Mouse (Mus musculus) liver, embryonic 13.5 days (tissue): ENCODE results near the gene Gm45837. TPM values are rescaled to one million over a fixed set of nuclear protein-coding genes. Genes with fewer than 3 reads are reported as not detected.
A peak's percentile ranks its signal among the peaks of the same experiment; 100 is the strongest.

Experiments used
- ATAC-seq: fragments of 200-750 bp; cut with Nextera tagmentation; 2 replicates; pipeline ENCODE4 v1.8.0; 2017; ENCODE audit warnings: low read depth, mild to moderate bottlenecking, moderate number of reproducible peaks, moderate library complexity
- DNase-seq: peaks from one replicate; pipeline ENCODE4 v3.0.0; 2022
- H3K27ac ChIP-seq: fragments of 300-500 bp; sonication (generic); 2 replicates; pipeline ENCODE4 v1.5.1; 2015; ENCODE audit warnings: moderate library complexity, mild to moderate bottlenecking, inconsistent platforms
- H3K27me3 ChIP-seq: fragments of 300-500 bp; sonication (generic); 2 replicates; pipeline ENCODE4 v1.6.1; 2015; ENCODE audit warnings: mild to moderate bottlenecking, inconsistent platforms
- H3K36me3 ChIP-seq: fragments of 300-500 bp; sonication (generic); 2 replicates; pipeline ENCODE4 v1.6.1; 2015; ENCODE audit warnings: mild to moderate bottlenecking, inconsistent platforms
- H3K4me1 ChIP-seq: fragments of 300-500 bp; sonication (generic); replicated peaks from 2 replicates; pipeline ENCODE4 v1.6.1; 2015; ENCODE audit warnings: inconsistent platforms
- H3K4me2 ChIP-seq: fragments of 300-500 bp; sonication (generic); 2 replicates; pipeline ENCODE4 v1.6.1; 2015; ENCODE audit warnings: inconsistent platforms, mild to moderate bottlenecking, moderate library complexity
- H3K4me3 ChIP-seq: fragments of 300-500 bp; sonication (generic); replicated peaks from 2 replicates; pipeline ENCODE4 v1.5.1; 2015; ENCODE audit warnings: mild to moderate bottlenecking, inconsistent platforms
- H3K9ac ChIP-seq: fragments of 300-500 bp; sonication (generic); 2 replicates; pipeline ENCODE4 v1.6.1; 2015; ENCODE audit warnings: mild to moderate bottlenecking, inconsistent platforms
- H3K9me3 ChIP-seq: fragments of 300-500 bp; sonication (generic); replicated peaks from 2 replicates; pipeline ENCODE4 v1.6.1; 2016; ENCODE audit warnings: inconsistent platforms
- WGBS: fragments of 180-500 bp; shearing (Covaris S2); methylation state at CpG from one replicate; pipeline ENCODE4 v1.1.7; 2015; ENCODE audit not compliant: insufficient replicate concordance; 5-methylcytosine and 5-hydroxymethylcytosine counted together
- polyA plus RNA-seq: library from polyadenylated mRNA; unstranded; fragments of >200 nt; fragmentation: Nextera tagmentation; extraction: Ambion mirVana; gene quantifications from 2 replicates; pipeline ENCODE4 v1.2.1, GENCODE M21; 2015

Gene Gm45837
- polyA plus RNA-seq, 1 experiment from 2014 or later, result 3.1 TPM

- 82% methylated on average over 4 of the region's 4 CpGs for WGBS
- Histone ChIP-seq H3K4me3 (no peak overlapping the region), H3K4me2 (no peak overlapping the region), H3K36me3 (peaks cover 70% of the 10 kb centered on the region), H3K9me3 (no peaks in the 10 kb centered on the region), H3K27me3 (no peaks in the 10 kb centered on the region), H3K27ac (0 out of 2 replicates have a peak overlapping the region, but pooled peaks have one; percentile 9), H3K4me1 (peaks cover 29% of the 10 kb centered on the region), H3K9ac (no peak overlapping the region)
- DNase-seq, result no peak
- no peak for ATAC-seq
These were observed 18.7 kb upstream of the Gm45837 start for GRCm38 (mm10) chr7:101391909-101392479.

- Histone ChIP-seq H3K9me3 (no peaks in the 10 kb centered on the region), H3K4me3 (no peak overlapping the region), H3K36me3 (peaks cover 74% of the 10 kb centered on the region), H3K9ac (no peak overlapping the region), H3K4me2 (no peak overlapping the region), H3K4me1 (peaks cover 29% of the 10 kb centered on the region), H3K27me3 (no peaks in the 10 kb centered on the region), H3K27ac (peak overlapping the region; percentile 75)
- 51% methylated on average over 4 of the region's 4 CpGs for WGBS
- DNase-seq (no peak), ATAC-seq (no peak)
These were observed 17.7 kb upstream of the Gm45837 start for GRCm38 (mm10) chr7:101393015-101393414.

- H3K9ac ChIP-seq, result no peak overlapping the region
- no peaks in the 10 kb centered on the region for H3K27me3 ChIP-seq
- no peaks in the 10 kb centered on the region for H3K9me3 ChIP-seq
- peaks cover 75% of the 10 kb centered on the region for H3K36me3 ChIP-seq
- peak; percentile 49 for ATAC-seq
- 63% methylated on average over 8 of the region's 8 CpGs for WGBS
- DNase-seq, result no peak
- peaks cover 25% of the 10 kb centered on the region for H3K4me1 ChIP-seq
- H3K4me3 ChIP-seq, result peak overlapping the region; percentile 18
- no peak overlapping the region for H3K4me2 ChIP-seq
- H3K27ac ChIP-seq, result peak overlapping the region; percentile 75
These were observed 16.8 kb upstream of the Gm45837 start for GRCm38 (mm10) chr7:101393694-101394504.

- DNase-seq (no peak), ATAC-seq (no peak)
- peak overlapping the region; percentile 75 for H3K27ac ChIP-seq
- no peaks in the 10 kb centered on the region for H3K27me3 ChIP-seq
- peak overlapping the region; percentile 21; the same call in 1 of the 2 replicates for H3K4me2 ChIP-seq
- H3K9ac ChIP-seq, result no peak overlapping the region
- peaks cover 79% of the 10 kb centered on the region for H3K36me3 ChIP-seq
- H3K9me3 ChIP-seq, result no peaks in the 10 kb centered on the region
- peaks cover 19% of the 10 kb centered on the region for H3K4me1 ChIP-seq
- peak overlapping the region; percentile 18 for H3K4me3 ChIP-seq
- WGBS, result 76% methylated on average over 3 of the region's 3 CpGs
These were observed 16.1 kb upstream of the Gm45837 start for GRCm38 (mm10) chr7:101394569-101394968.

GRCm38 (mm10) chr7:101395471-101395870, 15.2 kb upstream of the Gm45837 start:
- DNase-seq, result no peak
- 69% methylated on average over 2 of the region's 2 CpGs for WGBS
- H3K27me3 ChIP-seq, result no peaks in the 10 kb centered on the region
- no peak overlapping the region for H3K9ac ChIP-seq
- 0 out of 2 replicates have a peak overlapping the region, but pooled peaks have one; percentile 18 for H3K4me3 ChIP-seq
- H3K9me3 ChIP-seq, result no peaks in the 10 kb centered on the region
- no peak overlapping the region for H3K27ac ChIP-seq
- peaks cover 79% of the 10 kb centered on the region for H3K36me3 ChIP-seq
- ATAC-seq, result no peak
- H3K4me2 ChIP-seq, result peak overlapping the region; percentile 21; the same call in 1 of the 2 replicates
- H3K4me1 ChIP-seq, result peaks cover 14% of the 10 kb centered on the region

GRCm38 (mm10) chr7:101397175-101397574, 13.5 kb upstream of the Gm45837 start:
- no peak overlapping the region for H3K9ac ChIP-seq
- H3K4me1 ChIP-seq, result 0 out of 2 replicates have a peak, but pooled peaks cover 3% of the 10 kb centered on the region
- DNase-seq, result no peak
- peaks cover 83% of the 10 kb centered on the region for H3K36me3 ChIP-seq
- 81% methylated on average over 4 of the region's 4 CpGs for WGBS
- no peak for ATAC-seq
- H3K27ac ChIP-seq, result no peak overlapping the region
- H3K27me3 ChIP-seq, result no peaks in the 10 kb centered on the region
- H3K9me3 ChIP-seq, result no peaks in the 10 kb centered on the region
- H3K4me3 ChIP-seq, result no peak overlapping the region
- H3K4me2 ChIP-seq, result no peak overlapping the region

- no peaks in the 10 kb centered on the region for H3K9me3 ChIP-seq
- DNase-seq (no peak), ATAC-seq (no peak)
- H3K4me3 ChIP-seq, result no peak overlapping the region
- no peaks in the 10 kb centered on the region for H3K4me1 ChIP-seq
- peaks cover 89% of the 10 kb centered on the region for H3K36me3 ChIP-seq
- H3K9ac ChIP-seq, result no peak overlapping the region
- no peak overlapping the region for H3K4me2 ChIP-seq
- WGBS, result 81% methylated on average over 7 of the region's 7 CpGs
- no peaks in the 10 kb centered on the region for H3K27me3 ChIP-seq
- H3K27ac ChIP-seq, result no peak overlapping the region
These were observed 9.2 kb upstream of the Gm45837 start for GRCm38 (mm10) chr7:101401510-101401909.

- Histone ChIP-seq H3K36me3 (peaks cover 87% of the 10 kb centered on the region), H3K9me3 (no peaks in the 10 kb centered on the region), H3K4me3 (no peak overlapping the region), H3K9ac (no peak overlapping the region), H3K27me3 (no peaks in the 10 kb centered on the region), H3K4me2 (no peak overlapping the region), H3K27ac (no peak overlapping the region), H3K4me1 (no peaks in the 10 kb centered on the region)
- ATAC-seq (no peak), DNase-seq (no peak)
- 79% methylated on average over 5 of the region's 5 CpGs for WGBS
These were observed 6.9 kb upstream of the Gm45837 start for GRCm38 (mm10) chr7:101403831-101404230.

- H3K9ac ChIP-seq, result no peak overlapping the region
- H3K4me1 ChIP-seq, result peaks cover 30% of the 10 kb centered on the region
- no peaks in the 10 kb centered on the region for H3K9me3 ChIP-seq
- H3K27ac ChIP-seq, result no peak overlapping the region
- peaks cover 27% of the 10 kb centered on the region for H3K36me3 ChIP-seq
- DNase-seq (peak; percentile 69), ATAC-seq (peak; percentile 24; the same call in 1 of the 2 replicates)
- no peak overlapping the region for H3K4me3 ChIP-seq
- no peak overlapping the region for H3K4me2 ChIP-seq
- peaks cover 11% of the 10 kb centered on the region for H3K27me3 ChIP-seq
These were observed 2.1 kb downstream of the Gm45837 start for GRCm38 (mm10) chr7:101412796-101413195.

- H3K27me3 ChIP-seq, result peaks cover 21% of the 10 kb centered on the region
- peaks cover 31% of the 10 kb centered on the region for H3K4me1 ChIP-seq
- H3K27ac ChIP-seq, result no peak overlapping the region
- 0 out of 2 replicates have a peak overlapping the region, but pooled peaks have one; percentile 9 for H3K9ac ChIP-seq
- H3K36me3 ChIP-seq, result peaks cover 13% of the 10 kb centered on the region
- no peak overlapping the region for H3K4me2 ChIP-seq
- DNase-seq (no peak), ATAC-seq (no peak)
- H3K9me3 ChIP-seq, result no peaks in the 10 kb centered on the region
- no peak overlapping the region for H3K4me3 ChIP-seq
- 63% methylated on average over 4 of the region's 4 CpGs for WGBS
These were observed 3.5 kb downstream of the Gm45837 start for GRCm38 (mm10) chr7:101414209-101414608.

- Histone ChIP-seq H3K27me3 (peaks cover 28% of the 10 kb centered on the region), H3K9me3 (no peaks in the 10 kb centered on the region), H3K4me3 (no peak overlapping the region), H3K36me3 (peaks cover 11% of the 10 kb centered on the region), H3K9ac (0 out of 2 replicates have a peak overlapping the region, but pooled peaks have one; percentile 9), H3K4me1 (peaks cover 34% of the 10 kb centered on the region), H3K27ac (peak overlapping the region; percentile 19; the same call in 1 of the 2 replicates), H3K4me2 (0 out of 2 replicates have a peak overlapping the region, but pooled peaks have one; percentile 14)
- WGBS, result 29% methylated on average over 7 of the region's 7 CpGs
- DNase-seq (peak; percentile 57), ATAC-seq (peak; percentile 80)
These were observed 4.2 kb downstream of the Gm45837 start for GRCm38 (mm10) chr7:101414661-101415511.
